In the genomic region with DNA sequence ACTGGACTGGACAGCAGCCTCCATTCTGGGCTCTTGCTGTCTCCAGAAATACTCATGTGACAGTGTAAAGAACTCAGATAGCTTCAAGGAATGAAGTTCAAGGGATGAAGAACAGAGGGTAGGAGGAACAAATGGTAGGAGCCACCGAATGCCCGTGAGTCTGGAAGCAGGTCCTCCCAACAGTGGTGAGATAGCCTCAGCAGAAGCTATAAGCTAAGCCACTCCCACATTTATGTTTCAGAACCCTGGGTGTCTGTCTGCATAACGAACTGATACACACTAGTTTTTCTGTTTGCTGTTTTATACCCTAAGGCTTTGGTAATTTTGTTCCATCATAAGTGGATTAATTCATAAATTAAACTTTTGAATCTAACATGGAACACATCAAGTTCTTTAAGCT, we compare ENCODE assay signal across 25 mouse cellular contexts.
"Had no signal": no experiment of that assay in that cellular context is flagged by ENCODE, and none has a peak within 500 bp of the region (broad histone marks: within the 10 kb centered on the region; RNA-seq: fewer than 3 reads in every experiment).

No protein-coding gene starts in this region.

- H3K27me3 ChIP-seq: heart, embryonic 13.5 days; heart, embryonic 15.5 days; hindbrain, embryonic 12.5 days; intestine, embryonic 15.5 days; limb, embryonic 12.5 days had no signal

- H3K4me2 ChIP-seq: heart, embryonic 11.5 days; heart, embryonic 13.5 days; heart, embryonic 15.5 days; hindbrain, embryonic 12.5 days; hindbrain, embryonic 14.5 days; intestine, embryonic 15.5 days; limb, embryonic 12.5 days; liver, embryonic 11.5 days had no signal

- H3K9ac ChIP-seq: heart, embryonic 13.5 days; heart, embryonic 15.5 days; hindbrain, embryonic 12.5 days; hindbrain, embryonic 14.5 days; intestine, embryonic 15.5 days; limb, embryonic 12.5 days had no signal

- DNase-seq: gastrocnemius, adult 2 months; gastrocnemius, postnatal 10 days; gastrocnemius, postnatal 25 days; heart, adult 2 months; heart, postnatal 4 days; kidney, adult 18-20 months; kidney, adult 8-10 months; kidney, postnatal 10 days; kidney, postnatal 25 days; kidney, postnatal 4 days; liver had no signal

- ATAC-seq: hindbrain, embryonic 16.5 days; inflammation-experienced regulatory T-cells, adult 6 months; intestine, embryonic 15.5 days; intestine, postnatal 0 days had no signal

- H3K4me3 ChIP-seq: gastrocnemius, adult 2 months; heart, adult 2 months; heart, embryonic 13.5 days; heart, embryonic 15.5 days; hindbrain, embryonic 10.5 days; hindbrain, embryonic 12.5 days; intestine, embryonic 15.5 days; layer of hippocampus, adult 2 months; limb, embryonic 10.5 days; limb, embryonic 12.5 days had no signal

- H3K9me3 ChIP-seq: heart, embryonic 13.5 days; heart, embryonic 15.5 days; hindbrain, embryonic 10.5 days; hindbrain, embryonic 12.5 days; intestine, embryonic 15.5 days; limb, embryonic 10.5 days; limb, embryonic 12.5 days had no signal

- H3K27ac ChIP-seq: gastrocnemius, adult 2 months; heart, adult 2 months; heart, embryonic 13.5 days; heart, embryonic 15.5 days; hindbrain, embryonic 10.5 days; hindbrain, embryonic 12.5 days; hindbrain, embryonic 14.5 days; intestine, embryonic 15.5 days; limb, embryonic 10.5 days; limb, embryonic 12.5 days had no signal
